Mouse (Mus musculus) inflammation-experienced regulatory T-cells, adult 6 months (primary cell): ENCODE data around the gene Eif2d. TPM values are rescaled to one million over a fixed set of nuclear protein-coding genes. Genes with fewer than 3 reads are reported as not detected.
"Not testable (repeated sequence)": the region's sequence is repeated elsewhere in the genome, so short reads cannot be mapped to it uniquely, and the experiment has no call there.

ENCODE experiments used
- ATAC-seq: one replicate; pipeline ENCODE4 v1.8.0; 2017
- polyA plus RNA-seq, 3 experiments: library from polyadenylated mRNA; unstranded; fragments of 100-300 nt; shearing (Covaris generic); gene quantifications; one replicate each; pipeline ENCODE4 v1.2.1; 2017

The Eif2d gene
- polyA plus RNA-seq, 3 experiments from 2014 or later = 53.4 to 71.7 (median 60.8) TPM

DNA sequence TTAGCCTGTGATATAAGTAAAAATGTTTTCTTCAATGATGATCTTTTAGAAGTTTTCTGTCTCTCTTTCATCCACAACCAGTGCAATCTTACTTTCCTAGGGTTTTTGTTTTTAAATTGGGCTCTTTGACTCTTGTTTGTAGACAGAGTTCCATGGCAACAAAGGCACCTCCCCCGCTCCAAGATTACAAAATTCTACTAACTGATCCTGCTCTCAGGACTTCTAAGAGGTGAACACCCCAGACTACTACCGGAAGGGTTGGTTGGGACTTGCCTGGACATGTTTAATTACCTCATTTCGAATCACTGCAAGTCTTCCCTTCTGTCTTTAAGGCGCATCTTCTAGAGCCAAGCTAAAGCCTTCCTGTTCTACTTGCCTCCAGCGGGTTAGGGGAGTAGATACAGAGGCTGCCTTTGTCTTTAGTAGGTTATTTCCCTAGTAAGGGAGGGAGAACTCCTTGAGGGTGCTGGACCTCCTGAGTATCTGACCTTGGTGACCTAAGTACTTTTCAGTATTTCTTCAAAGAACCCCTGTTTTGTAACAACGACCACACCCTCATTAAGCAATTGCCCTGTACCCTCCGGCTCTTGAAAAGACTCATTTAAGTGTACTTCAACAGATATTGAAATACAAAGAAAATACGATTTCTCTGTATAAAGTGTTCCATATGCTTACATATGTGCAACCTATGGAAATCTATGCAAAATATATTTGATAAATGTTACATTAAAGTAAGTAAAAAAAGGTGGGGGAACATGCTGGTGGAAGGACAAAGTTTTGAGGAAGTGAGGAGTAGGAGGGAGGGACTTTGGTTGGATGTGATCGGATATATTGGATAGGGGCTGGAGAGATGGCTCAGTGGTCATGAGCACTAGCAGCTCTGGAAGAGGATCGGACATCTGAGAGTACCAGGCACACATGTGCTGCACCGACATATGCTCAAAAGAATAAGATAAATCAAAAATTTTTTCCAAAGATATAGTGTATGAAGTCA, 13.6 kb upstream of the Eif2d start:
- no peak for ATAC-seq

DNA sequence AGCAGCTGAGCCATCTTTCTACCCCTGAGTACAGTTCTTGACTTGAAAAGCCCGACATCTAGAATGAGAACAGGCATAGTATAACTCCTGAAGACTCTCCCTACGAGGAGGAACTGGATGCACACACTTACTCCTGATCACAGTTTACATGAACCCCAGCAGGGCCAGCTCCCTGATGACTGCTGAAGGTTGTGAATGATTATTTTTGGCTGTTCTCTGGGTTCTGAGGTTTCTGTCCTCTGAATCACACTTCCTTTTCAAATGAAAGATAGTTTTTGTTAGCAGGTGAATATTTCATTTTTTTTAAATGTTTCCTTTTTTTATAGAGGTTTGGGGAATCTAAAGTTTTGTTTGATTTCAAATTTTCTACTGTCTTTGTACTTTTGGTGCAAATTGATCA, 11.5 kb upstream of the Eif2d start:
- no peak for ATAC-seq

GRCm38 (mm10) chr1:131142472-131142871, 10.5 kb upstream of the Eif2d start:
- no peak for ATAC-seq

- not testable (repeated sequence) for ATAC-seq
Observed at GRCm38 (mm10) chr1:131145222-131145621, 7.8 kb upstream of the Eif2d start.

- ATAC-seq = no peak
Observed at GRCm38 (mm10) chr1:131146181-131146614, 6.8 kb upstream of the Eif2d start.

DNA sequence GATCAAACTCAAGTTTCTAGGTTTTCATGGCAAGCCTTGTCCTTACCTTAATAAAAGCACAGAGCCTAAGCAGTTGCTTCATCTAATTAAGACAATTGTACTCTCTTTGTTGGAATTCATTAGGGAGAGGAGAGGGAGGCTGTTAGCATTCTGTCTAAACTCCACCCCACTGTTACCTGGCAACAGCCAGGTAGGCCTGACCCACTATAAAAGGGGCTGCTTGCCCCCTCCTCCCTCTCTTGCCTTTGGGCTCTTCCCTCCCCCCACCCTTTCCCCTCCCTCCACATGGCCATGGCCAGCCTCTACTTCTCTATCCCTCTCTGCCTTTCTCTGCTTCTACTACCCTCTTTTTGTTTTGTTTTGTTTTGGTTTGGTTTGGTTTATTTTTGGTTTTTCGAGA, 3.5 kb upstream of the Eif2d start:
- no peak for ATAC-seq

- peak; percentile 25 for ATAC-seq
Observed at GRCm38 (mm10) chr1:131155456-131155855, 2.5 kb downstream of the Eif2d start.

GRCm38 (mm10) chr1:131159573-131160327, 6.8 kb downstream of the Eif2d start:
- not testable (repeated sequence) for ATAC-seq

DNA sequence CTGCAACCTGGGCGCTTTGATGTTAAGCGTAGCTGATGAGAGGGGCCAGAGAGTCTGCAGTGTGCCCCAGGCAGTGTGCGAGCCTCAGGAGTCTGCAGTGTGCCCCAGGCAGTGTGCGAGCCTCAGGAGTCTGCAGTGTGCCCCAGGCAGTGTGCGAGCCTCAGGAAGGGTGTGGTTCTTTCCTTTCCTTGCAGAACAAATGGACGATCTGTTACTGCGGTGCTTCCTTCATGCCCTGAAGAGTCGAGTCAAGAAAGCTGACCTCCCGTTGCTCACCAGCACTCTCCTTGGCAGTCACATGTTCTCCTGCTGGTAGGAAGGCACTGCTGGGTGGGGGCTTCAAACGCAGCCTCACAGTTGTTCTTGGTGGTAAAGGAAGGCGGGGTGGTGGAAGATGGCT, 8.1 kb downstream of the Eif2d start:
- no peak for ATAC-seq

DNA sequence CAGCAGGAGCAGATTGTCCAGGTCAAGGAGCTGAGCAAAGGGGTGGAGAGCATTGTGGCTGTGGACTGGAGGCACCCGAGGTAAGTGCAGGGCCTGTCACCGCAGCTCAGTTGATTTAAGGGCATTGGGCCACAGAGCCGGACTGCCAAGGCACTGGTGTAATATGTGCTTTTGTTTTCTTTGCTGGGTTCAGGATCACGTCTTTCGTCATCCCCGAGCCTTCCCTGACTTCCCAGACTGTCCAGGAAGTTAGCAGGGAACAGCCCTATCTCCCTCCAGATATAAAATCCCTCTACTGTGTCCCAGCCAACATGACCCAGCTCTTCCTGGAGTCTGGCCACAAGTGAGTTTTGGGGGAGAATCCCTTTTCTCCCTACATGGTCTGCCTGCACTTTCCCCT, 11.4 kb downstream of the Eif2d start:
- no peak for ATAC-seq

DNA sequence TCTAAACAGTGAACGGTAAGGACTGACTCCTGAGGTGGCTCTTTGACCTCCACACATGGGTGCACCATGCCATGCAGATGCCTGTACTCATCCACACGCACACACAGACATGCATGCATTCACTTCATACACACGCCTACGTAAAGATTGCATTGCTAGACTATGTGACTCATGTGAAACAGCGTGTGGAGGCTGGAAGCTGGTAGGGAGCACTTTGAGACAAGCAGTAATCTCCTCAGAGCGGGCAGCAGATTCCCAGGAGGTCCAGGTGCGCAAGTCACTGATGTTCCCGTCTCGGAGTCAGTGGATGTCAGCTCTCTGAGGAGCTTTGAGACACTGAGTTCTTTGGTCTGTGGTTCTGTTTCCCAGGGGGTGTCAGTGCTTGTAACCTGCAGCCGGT, 14.6 kb downstream of the Eif2d start:
- ATAC-seq = no peak

DNA sequence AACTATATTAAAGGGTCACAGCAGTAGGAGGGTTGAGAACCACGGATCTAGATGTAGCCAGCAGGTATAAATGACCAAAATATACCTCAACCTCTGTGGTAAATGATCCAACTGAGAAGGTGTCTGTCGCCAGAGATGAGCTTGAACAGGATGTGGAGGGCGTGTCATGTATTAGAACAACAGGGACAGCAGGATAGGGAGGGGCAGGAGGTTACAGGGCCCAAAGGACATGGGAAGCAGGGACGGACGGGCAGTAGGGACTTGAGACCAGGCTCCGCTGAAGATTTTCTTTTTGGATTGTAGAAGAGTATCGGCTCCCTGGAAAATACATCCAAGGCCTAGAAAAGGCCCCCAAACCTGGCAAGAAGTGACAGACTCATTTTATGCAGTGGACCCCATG, 20.0 kb downstream of the Eif2d start:
- no peak for ATAC-seq

DNA sequence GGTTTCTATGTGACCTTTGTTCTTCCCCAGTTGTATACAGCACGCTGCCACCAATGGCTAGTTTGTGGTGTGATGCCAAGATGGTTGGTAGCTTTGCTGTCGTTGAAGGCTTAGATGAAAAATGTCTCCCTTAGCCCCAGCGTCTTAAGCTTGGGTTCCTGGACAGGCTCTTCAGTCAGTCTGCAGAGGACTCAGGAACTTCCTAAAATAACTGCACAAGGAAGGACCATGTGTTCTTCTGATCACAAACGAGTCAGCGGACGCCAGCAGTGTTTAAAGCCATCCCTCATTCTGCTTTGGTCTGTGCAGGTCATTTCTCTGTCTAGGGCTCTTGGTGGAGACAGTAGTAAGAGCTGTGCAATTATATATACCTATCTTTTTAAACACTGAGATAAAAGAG, 20.8 kb downstream of the Eif2d start:
- no peak for ATAC-seq

DNA sequence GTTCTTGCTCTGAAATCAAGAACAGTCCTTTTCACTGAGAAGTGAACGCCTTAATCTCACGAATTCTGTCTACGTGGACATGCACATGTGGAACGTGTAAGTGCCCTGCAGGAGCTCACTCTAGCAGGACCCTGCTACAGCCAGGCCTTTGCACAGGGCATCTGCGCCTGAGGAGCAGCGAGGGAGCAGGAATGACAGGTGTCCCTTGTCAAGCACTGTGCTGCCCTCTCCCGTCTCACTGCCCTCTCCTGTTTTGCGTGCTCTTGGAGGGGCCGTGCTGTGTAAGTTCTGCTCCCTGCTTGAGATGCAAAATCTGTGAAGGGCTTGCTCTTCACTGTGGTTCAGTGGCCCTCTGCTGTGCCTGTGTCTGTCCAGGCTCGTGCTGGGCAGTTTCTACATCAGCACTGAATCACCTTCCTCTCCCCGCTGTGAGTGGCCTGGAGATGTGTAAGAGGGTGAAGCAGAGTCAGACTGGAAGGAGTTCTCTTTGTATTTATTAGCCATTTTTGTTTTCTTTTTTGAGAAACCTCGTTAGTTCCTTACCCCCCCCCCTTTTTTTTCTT, 21.4 kb downstream of the Eif2d start:
- no peak for ATAC-seq

DNA sequence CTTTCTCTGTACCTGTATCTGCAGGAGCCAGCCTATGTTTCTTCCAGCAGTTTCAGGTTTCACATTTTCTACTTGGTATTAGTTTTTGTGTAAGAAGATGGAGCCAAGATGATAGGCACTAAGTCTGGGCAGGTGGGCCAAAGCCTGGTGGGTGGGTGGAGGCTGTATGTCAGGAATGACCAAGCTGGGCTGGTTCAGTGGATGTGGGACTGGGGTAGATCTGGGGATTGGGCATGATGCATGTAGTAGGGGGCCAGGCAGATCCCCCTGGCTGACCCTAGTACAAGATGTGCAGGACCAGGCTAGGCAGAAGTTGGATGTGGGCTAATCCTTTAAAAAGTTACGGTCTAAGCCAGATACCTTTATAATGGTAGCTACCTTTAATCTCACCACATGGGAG, 22.2 kb downstream of the Eif2d start:
- no peak for ATAC-seq

DNA sequence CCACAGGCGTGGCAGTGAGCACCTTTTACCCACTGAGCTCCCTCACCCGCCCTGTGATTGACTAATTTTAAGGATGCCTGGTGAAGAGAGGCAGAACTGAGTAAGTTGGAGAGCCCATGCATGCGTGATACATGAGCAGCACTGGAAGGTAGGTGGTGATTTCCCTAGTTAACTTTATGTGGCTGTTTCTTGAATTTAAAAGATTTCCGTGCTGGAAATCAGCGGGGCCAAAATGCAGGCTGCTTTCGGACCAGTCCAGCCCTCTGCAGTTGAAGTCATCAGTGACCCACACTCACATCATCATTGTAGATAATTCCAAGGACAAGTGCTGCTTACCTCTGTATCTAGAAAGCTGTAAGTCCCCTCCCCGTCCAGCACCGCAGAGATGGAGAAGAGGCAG, 22.8 kb downstream of the Eif2d start:
- no peak for ATAC-seq

DNA sequence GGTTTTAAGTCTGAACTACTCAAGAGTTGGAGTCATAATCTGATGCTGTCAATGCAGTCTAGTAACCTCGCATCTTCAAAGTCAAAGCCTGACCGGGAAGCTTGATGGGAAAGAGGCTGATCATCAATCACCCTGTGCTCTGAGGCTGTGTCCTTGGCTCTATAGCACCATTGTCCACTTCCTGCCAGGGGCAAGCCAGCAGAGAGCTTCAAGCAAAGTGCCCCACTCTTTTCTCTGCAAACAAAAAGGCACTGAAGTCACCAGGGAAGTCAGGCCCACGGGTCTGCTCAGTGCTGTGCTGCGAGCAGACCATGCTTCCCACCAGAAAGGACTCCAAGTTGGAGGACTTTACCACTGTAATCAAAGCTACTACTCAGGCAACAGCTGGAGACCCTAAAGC, 24.3 kb downstream of the Eif2d start:
- ATAC-seq = no peak

- no peak for ATAC-seq
Observed at GRCm38 (mm10) chr1:131178083-131178482, 25.1 kb downstream of the Eif2d start.

DNA sequence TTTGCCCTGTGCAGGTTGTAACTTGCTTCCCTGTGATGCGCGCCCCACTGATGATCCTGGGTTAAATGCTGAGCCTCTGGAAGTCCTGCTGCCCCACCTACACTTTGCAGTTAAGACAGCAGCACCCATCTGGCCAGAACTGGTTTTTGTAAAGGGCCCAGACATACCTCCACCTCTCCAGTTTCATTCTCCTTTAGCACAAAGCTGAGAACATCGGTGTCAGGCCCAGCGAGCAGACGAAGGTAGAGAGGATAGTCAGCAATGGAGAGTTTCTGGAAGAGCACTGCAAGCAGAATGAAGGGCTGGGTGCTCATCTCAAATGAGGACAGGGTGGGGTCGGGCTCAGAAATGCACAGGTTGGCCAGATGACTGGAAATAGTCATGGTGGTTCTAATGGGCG, 27.4 kb downstream of the Eif2d start:
- no peak for ATAC-seq

DNA sequence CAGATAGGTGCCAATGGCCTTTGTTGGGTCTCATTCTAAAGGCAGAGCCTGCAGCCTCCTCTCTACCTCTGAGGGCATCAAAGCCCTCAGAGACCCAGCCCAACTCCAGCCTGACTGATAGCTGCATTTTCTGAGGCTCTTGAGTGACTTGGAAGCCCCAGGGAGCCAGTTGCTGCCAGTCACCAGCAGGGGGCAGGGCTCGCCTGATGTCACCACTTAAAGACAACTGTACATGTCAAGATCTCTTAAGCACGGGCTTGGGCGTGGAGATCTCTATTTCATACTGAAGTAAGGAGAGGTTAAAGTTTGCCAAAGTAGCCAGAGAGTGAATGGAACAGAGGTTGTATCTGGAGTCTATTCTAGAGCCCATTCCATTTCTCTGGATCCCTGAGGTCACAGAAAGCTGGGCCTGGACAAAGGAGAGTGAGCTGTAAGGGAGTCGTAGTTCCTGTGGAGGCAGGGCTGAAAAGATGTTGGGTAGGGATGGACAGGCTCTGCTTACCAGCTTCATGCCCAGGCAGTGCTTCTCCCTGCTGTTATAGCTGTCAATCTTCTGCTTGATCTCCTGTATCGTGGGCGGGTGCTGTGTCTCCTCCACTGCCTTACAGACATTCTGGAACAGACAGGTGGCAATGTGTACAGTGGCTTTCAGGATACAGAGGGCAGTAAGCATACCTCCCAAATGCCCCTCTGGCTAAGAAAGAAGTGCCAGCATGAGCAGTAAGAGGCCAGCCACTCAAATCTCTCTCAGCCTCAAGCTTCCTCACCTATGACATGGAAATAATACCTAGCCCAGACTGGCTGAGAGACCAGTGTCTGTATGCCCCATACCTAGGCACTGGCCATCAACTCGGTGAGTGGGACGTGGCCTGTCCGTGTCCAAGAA, 28.9 kb downstream of the Eif2d start:
- peak; percentile 52 for ATAC-seq

GRCm38 (mm10) chr1:131183201-131183600, 30.2 kb downstream of the Eif2d start:
- peak; percentile 39 for ATAC-seq

DNA sequence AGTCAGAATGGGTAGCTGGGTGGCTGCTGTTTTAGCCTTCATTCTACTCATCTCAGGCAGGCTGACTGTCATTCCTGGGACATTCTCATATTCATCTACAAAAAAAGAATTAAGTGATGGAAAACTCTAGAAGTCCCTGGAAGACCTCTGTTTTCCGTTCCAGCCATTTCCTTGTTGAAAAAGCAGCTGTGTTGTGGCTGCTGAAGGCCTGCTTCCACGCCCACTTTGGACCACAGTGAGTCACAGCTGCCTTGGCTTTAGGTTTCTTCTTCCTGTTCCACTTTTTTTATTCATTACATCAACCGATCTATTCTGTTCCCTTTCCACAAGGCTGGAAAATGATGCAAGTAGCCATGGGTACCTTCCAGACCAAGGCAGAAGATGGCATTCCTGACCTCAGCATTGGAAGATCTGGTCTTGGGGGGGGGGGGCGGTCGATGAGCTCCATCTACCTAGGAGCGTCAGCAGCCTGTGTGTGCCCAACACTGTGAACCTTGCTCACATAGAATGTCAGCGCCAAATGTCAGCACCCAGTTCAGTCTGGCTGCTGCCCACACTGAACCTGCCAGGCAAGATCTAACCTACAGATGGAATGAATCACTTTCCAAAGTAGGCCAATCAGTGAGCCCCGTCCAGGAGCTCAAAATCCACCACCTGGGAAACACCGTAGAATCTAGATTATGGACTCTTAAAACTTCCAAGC, 31.4 kb downstream of the Eif2d start:
- peak; percentile 53 for ATAC-seq
